Mouse (Mus musculus) duodenum, adult 2 months (tissue): ENCODE measurements around the gene 4921509C19Rik. TPM values are rescaled to one million over a fixed set of nuclear protein-coding genes. Genes with fewer than 3 reads are reported as not detected.

ENCODE experiments used
- polyA plus RNA-seq: library from polyadenylated mRNA; depleted of rRNA; stranded (reverse); fragments of >200 nt; gene quantifications from 2 replicates; pipeline ENCODE4 v1.2.3, GENCODE M21; 2012; ENCODE audit warnings: low replicate concordance; rRNA removed

The 4921509C19Rik gene
- polyA plus RNA-seq = not detected in 2 replicates

GRCm38 (mm10) chr2:151476053-151476452 lies at the start of gene 4921509C19Rik:
4921509C19Rik (minus strand) TSS chr2:151476153.

GRCm38 (mm10) chr2:151494035-151494803 lies 18.3 kb upstream of the 4921509C19Rik start, which contains the start of gene Nsfl1c:
Nsfl1c (plus strand) TSS chr2:151494182.

Other genes with a start within 250 kb of the 4921509C19Rik start
- 20.6 and 24.8 TPM in 2 replicates for gene Nsfl1c, start 18.0 kb upstream of the 4921509C19Rik start, polyA plus RNA-seq
- 76.4 and 84.7 TPM in 2 replicates for gene Fkbp1a, start 66.3 kb upstream of the 4921509C19Rik start, polyA plus RNA-seq
- gene Sdcbp2, start 96.5 kb upstream of the 4921509C19Rik start, polyA plus RNA-seq = 132 and 142 TPM in 2 replicates
- 10.7 and 15.3 TPM in 2 replicates for gene Snph, start 156.4 kb upstream of the 4921509C19Rik start, polyA plus RNA-seq
- gene Rad21l, start 192.4 kb upstream of the 4921509C19Rik start, polyA plus RNA-seq = not detected in 2 replicates
- not detected in 2 replicates for gene Tmem74b, start 225.9 kb upstream of the 4921509C19Rik start, polyA plus RNA-seq